Mouse (Mus musculus): ENCODE measurements at regions not wholly inside any gene's neighbourhood (a gene's known extent, or its start where the extent isn't known, plus 50 kb on each side); places are given as distances from the start of the nearest gene placed in this dataset.

- no peak for DNase-seq (ENCODE audit: low spot score in 2 of 2)
These were observed 126.8 kb upstream of the Adgrl2 start for GRCm38 (mm10) chr3:149117018-149117683.

GRCm38 (mm10) chr3:149116604-149117003, 126.2 kb upstream of the Adgrl2 start:
- DNase-seq (ENCODE audit: low spot score in 2 of 2) = no peak

GRCm38 (mm10) chr3:149115901-149116300, 125.5 kb upstream of the Adgrl2 start:
- peak in 1 of 2 experiments; percentile 13 for DNase-seq (ENCODE audit: low spot score in 2 of 2)

DNA sequence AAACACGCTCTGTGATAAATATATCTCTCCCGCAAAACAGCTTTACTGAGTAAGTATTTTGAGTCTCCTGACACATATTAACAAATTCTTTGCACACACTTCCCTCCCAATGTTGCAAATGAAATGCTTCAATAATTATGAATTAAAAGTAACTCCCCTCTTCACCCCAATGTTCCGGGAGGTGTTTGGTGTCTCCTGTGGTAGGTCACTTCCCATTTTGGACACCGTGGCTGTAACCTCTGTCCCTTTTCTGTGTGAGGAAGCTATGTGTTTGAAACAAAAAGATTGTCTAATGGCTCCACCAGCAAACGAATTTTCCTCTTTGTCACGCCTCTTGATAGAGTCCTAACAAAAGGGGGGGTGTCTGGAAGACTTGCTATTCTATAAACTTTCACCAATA, 122.5 kb upstream of the Adgrl2 start:
- DNase-seq (ENCODE audit: low spot score in 2 of 2) = no peak

DNA sequence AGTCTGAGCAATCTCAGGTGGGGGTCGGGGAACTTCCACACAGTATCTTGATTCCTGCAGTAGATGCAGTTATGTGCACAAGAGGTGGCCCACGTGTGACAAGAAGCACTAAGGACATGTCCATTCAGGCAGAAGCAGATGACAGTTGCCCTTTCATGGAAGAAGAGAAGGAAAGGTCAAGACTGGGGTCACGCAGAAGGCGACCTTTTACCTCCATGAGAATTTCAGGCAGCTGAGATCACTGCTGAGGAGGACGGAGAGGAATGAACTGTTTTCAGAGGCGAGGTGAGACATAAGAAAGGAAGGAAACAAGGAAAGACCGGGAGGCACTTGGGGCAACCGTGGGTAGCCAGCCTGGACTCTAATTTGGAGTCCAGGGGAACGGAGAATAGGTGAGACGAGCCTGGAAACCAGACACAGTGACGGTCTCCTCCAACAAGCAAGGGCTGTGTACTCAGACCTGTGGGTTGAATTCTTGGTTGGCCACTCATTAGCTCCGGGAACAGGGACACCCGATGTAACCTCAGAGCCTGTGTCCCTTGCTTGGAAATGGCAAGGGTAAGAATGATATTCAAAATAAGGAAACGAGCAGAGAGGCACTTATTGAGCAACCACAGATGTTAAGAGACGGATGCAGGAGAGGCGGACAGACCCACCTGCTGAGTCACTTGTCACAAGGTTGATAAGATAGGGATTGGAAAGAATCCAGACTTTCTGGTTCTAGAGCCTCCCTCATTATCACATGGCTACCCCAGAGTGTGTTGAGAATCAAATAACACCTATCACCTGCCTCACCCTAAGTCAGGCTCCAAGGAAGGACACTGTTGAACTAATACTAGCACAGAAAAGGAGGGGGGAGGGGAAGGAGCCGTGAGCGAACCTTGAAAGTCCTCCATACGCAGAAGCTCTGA, 121.4 kb upstream of the Adgrl2 start:
- no peak for DNase-seq (ENCODE audit: low spot score in 2 of 2)

- DNase-seq (ENCODE audit: low spot score in 2 of 2) = no peak
These were observed 120.5 kb upstream of the Adgrl2 start for GRCm38 (mm10) chr3:149110831-149111230.

- DNase-seq (ENCODE audit: low spot score in 2 of 2) = no peak
These were observed 115.5 kb upstream of the Adgrl2 start for GRCm38 (mm10) chr3:149105709-149106450.

GRCm38 (mm10) chr3:149105181-149105580, 114.8 kb upstream of the Adgrl2 start:
- DNase-seq (ENCODE audit: low spot score in 2 of 2) = no peak

DNA sequence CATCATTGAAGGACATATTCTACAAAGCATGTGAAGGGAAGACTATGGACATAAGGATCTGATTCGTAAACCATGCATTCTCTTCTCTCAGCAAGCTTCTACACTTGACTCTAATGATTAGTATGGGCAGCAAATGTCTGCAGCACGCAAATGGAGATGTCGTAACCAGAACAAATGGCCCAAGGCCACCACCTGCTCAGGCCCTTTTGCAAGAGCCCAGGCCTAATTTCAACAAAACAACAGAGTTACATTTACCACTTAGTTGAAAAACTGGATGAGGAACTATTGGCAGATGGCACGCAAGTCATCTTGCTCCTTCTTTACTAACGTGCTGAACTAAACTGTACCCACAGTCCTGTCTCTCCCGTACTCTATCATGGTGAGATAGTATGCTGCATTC, 113.7 kb upstream of the Adgrl2 start:
- DNase-seq (ENCODE audit: low spot score in 2 of 2) = no peak

DNA sequence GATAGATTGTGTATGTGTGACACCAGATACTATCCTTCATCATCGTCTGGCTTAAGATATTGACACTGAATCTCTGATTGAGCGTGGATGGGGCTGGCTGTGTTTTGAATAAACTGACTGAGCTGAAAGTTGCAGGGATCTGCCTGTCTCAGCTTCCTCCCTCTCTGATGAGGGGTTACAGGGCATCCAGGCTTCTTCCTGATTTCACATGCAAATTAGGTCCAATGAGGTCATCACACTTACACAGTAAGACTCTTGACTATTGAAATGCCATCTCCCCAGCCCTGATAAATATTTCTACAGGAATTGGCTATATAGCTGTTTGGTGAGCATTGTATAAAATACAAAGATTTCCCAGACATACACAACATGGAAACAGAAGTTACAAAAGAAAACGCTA, 113.1 kb upstream of the Adgrl2 start:
- no peak for DNase-seq (ENCODE audit: low spot score in 2 of 2)

GRCm38 (mm10) chr3:149102846-149103245, 112.5 kb upstream of the Adgrl2 start:
- DNase-seq (ENCODE audit: low spot score in 2 of 2) = no peak

DNA sequence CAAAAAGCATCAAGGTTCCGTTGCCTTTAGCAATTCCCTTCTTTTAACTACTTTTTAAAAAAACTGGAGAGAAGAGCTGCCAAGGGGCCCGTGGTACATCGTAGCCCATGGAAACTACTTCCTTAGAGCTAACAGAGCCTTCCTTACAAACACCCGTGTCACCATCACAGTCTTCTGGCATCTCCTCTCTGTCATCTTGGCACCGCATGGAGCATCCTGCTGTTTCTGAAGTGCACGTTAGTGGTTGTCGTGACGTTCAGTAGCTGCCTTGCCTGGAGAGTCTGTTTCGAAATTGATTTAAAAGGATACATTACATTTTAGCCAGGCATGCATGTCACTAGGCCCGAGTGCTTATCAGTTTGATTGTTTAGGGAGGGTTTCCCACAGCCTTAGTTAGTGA, 111.4 kb upstream of the Adgrl2 start:
- no peak for DNase-seq (ENCODE audit: low spot score in 2 of 2)

- no peak for DNase-seq (ENCODE audit: low spot score in 2 of 2)
These were observed 108.4 kb upstream of the Adgrl2 start for GRCm38 (mm10) chr3:149098764-149099163.

DNA sequence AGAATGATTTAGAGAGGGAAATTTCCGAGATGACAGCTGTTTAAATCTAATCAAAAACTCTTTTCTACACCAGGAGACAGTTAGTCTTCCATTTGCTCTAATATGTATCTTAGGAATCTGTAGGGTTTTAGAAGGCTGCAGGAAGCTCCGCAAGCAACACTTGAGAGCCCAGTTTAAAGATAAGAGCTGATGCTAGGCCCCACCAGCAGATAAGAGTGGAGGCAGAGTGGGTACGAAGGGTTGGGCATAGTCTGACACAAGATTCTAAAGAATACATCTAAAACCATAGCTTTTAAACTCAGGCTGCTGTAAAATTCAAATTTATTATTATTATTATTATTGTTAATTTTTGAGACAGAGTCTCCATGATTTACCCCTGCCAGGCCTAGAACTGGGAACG, 106.7 kb upstream of the Adgrl2 start:
- no peak for DNase-seq (ENCODE audit: low spot score in 2 of 2)

- DNase-seq (ENCODE audit: low spot score in 2 of 2) = no peak
These were observed 102.3 kb upstream of the Adgrl2 start for GRCm38 (mm10) chr3:149092649-149093048.

GRCm38 (mm10) chr3:149090103-149090502, 99.7 kb upstream of the Adgrl2 start:
- no peak for DNase-seq (ENCODE audit: low spot score in 2 of 2)

DNA sequence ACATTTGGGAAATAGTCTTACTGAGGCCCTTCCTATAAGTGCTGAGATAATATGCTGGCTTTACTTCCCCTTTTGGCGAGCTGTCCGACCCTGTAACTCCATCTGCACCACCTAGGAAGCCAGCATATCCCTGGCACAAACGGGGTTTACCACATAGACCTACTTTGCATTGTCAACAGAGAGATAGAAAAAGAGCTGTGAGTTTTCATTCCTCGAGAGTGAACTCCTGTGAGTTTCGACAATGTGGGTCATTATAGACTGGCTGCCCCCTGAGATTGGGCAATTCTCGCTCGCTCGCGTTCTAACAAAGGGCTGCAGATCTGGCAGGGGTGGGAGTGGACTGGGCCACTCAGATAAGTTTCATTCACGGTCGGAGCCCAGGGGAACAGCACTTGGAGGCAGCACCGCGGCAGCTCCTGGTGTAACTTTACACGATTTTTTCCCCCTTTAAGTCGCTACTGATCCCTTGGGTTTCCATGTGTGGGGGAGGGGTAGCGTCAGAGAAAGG, 98.3 kb upstream of the Adgrl2 start:
- no peak for DNase-seq (ENCODE audit: low spot score in 2 of 2)

DNA sequence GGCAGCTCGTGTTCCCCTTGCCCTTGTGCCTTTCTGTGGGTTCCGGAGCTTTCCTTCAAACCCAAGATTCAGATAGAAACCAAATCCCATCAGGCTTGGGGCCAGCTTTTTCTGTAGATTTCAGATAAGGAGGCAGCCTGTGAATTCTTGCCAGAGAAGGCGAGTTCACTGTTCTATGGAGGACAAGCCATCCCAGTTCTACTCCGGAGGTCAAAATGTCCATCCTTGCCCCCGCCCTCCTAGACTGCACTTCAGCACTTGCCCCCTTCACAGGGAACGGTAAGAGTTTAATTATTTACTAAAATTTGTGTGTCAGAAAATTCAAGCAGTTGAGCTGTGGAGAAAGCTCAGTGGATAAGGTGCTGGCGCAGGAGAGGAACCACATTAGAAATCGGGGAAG, 97.1 kb upstream of the Adgrl2 start:
- DNase-seq (ENCODE audit: low spot score in 2 of 2) = no peak

- DNase-seq (ENCODE audit: low spot score in 2 of 2) = no peak
These were observed 96.3 kb upstream of the Adgrl2 start for GRCm38 (mm10) chr3:149086704-149087103.

DNA sequence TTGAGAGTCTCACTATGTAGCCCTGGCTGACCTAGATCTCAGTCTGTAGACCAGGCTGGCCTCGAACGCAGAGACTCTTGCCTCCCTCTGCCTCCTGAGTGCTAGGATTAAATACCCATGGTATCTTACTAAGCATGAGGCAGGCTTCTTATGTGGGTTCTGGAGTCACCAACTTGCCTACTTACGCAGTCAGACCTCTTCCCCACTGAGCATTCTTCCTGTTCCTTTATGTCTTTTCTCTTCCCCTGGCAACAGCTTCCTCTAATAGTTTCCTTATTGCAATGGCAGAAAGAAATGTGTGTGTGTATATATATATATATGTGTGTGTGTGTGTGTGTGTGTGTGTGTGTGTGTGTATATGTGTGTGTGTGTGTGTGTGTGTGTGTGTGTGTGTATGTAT, 95.7 kb upstream of the Adgrl2 start:
- DNase-seq (ENCODE audit: low spot score in 2 of 2) = no peak

DNA sequence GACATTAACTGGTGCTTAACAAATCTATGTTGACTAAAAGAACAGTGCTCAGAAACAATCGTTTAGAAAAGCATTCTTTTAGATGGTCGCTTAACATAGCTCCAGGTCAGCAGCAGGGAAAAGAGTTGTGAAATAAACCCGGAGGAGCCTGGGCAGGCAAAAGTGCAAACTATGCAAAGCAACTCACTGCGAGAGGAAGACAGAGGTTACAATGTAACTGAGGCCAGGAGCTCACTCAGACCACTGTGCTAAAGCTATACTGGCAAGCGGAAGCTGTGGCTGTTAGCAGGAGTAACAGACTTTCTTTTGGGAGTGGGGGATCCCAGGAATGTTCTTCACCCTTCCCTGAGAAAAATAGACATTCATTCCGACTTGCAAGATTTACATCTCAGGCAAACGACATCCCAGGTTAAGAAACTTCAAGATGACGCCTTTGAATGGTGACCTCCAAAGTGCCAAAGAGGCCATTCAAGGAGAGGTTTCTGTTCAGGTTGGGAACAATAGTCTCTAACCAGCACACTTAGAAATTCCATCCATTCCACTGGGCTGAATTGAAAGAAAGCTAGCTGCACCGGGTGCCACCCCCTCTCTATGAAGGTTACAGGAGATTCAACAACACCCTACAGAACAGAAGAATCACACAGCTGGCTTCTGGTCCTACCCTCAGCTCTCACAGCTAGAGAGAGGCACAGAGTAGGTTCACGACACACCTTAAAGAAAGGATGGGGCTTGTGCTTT, 94.7 kb upstream of the Adgrl2 start:
- no peak for DNase-seq (ENCODE audit: low spot score in 2 of 2)
